Mouse (Mus musculus): Measurements from ENCODE around the gene Mrps10. TPM values are rescaled to one million over a fixed set of nuclear protein-coding genes. Genes with fewer than 3 reads are reported as not detected.

Gene Mrps10
- 24.6 TPM for polyA plus RNA-seq (2017; shearing (Covaris generic))

DNA sequence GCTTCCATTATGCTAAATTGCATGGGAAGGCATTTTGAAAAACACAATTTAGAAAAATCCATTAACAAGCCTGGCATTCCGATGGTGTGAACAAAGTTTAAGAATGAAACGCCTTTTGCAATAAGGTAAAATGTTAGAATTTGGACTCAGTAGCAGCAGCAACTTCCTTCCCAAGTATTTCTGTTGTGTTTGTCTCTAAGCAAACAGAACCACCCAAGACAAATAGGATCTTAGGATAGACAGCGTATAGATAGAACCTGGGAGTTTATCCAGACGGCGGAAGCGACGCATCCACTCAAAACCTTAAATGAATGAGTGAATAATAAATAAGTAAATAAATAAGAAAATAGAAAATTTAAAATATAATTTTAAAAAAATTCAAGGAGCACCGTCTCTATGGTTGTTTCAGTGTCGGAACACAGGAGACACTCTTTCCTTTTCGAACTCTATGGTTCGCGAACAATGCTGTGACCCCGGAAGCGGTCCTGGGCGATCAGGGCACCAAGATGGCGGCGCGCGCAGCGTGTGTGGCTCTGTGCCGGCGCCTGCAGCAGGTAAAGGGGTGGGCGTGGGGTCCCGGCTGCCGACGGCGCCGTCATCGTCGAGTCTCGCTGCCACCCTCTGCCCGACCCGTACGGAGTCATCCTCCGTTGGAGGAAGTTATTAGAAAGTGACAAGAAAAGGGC lies at the start of gene Mrps10:
Gene Mrps10, plus strand, starts transcription at position 487 of the 686 bp plus-strand sequence.

DNA sequence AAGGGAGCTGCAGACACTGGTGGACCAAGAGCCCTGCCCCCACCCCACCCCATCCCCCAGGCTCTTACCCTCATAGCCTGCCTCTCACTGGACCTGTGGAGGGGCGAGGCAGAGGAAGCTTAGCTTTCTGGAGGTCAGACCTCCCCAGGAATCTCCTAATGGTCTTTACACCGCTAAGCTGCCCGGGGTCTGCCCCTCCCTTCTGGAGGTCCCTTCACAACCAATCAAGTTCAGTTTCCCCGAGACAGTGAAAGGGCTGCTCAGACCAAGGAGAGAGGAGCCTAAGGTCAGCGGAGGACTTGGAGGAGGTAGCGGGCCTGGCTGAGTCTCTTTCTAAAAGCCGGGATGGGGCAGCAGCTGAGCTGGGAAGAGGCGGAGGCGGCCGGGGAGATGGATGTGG lies 16.5 kb downstream of the Mrps10 start, which contains the start of gene Guca1b:
Gene Guca1b, plus strand, starts transcription at position 249 of the 400 bp plus-strand sequence.

DNA sequence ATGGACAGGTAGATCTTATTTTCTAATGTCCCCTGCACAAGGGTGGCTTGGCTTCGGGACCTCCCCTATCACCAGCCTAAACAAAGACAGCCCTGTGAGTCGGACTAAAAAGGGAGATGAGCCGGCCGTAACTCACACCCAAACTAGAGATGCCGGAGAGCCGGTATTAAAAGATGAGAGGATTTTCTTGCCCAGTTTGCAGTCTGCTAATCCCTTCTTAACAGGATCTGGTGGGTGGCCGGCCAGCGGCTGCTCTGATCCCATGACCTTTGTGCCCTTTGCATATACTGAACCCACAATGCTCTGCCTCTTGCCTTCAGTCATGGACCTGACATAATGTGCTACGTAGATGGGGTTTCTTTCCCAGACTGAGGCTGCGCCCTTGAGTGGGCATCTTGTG lies 31.8 kb downstream of the Mrps10 start, which contains the start of gene Guca1a:
Gene Guca1a, minus strand, starts transcription at position 134 of the 400 bp plus-strand sequence.

Other genes with a start within 250 kb of the Mrps10 start
- 1.0 TPM for gene Guca1b, start 16.5 kb downstream of the Mrps10 start, polyA plus RNA-seq (2017; shearing (Covaris generic))
- gene Guca1a, start 31.7 kb downstream of the Mrps10 start, polyA plus RNA-seq (2017; shearing (Covaris generic)): not detected
- gene AI661453, start 67.7 kb downstream of the Mrps10 start, polyA plus RNA-seq (2017; shearing (Covaris generic)): not detected
- gene 1700001C19Rik, start 68.5 kb downstream of the Mrps10 start, polyA plus RNA-seq (2017; shearing (Covaris generic)): not detected
- gene Taf8, start 133.4 kb downstream of the Mrps10 start, polyA plus RNA-seq (2017; shearing (Covaris generic)): 52.6 TPM
- gene Ccnd3, start 136.2 kb downstream of the Mrps10 start, polyA plus RNA-seq (2017; shearing (Covaris generic)): 245 TPM
- 30.8 TPM for gene Bysl, start 242.6 kb downstream of the Mrps10 start, polyA plus RNA-seq (2017; shearing (Covaris generic))
- 53.4 TPM for gene Med20, start 242.7 kb downstream of the Mrps10 start, polyA plus RNA-seq (2017; shearing (Covaris generic))
- gene Gm20517, start 242.7 kb downstream of the Mrps10 start, polyA plus RNA-seq (2017; shearing (Covaris generic)): 1.6 TPM

Measured in effector memory CD4-positive, alpha-beta T cell, adult 5 months (primary cell).